Mouse (Mus musculus): ENCODE results near the gene Gm49387.
"Not testable (repeated sequence)": the region's sequence is repeated elsewhere in the genome, so short reads cannot be mapped to it uniquely, and the experiment has no call there.

Gm49387 gene

DNA sequence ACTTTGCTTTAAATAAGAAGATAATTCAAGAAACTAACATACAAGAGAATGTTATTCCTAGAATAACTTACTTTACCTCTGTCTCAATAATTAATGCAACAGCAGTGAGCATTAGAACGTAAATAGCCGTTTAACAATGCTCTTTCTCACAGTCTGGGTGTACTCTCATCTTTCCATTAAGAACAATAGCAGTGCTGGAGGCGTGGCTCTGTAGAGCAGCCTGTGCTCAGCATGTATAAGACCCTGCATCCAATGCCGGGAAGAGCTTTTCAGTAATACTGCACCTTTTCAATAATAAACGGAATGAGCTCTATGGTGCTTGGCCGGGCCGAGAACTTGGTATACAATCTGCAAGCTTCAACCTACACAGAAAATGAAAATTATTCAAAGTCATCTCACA, 10.0 kb downstream of the Gm49387 start:
- DNase-seq: no peak

DNA sequence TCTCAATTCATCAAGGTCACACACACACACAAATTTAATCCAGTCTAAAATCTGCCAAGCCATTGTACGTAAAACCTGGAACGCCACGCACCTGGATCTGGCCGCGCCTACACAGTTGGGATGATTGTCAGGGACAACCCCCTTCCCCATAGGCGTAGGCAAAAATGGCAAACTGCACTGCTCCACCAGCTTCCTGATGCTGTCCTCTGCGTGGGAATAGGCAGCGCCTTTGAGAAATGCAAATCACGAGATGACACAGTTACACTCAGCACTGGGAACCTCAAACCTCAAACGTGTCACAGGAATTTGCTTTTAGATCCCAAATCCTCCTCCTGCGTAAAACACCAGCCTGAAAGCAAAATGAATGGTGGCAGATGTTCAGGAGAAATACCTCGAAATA, 17.9 kb downstream of the Gm49387 start:
- no peak for DNase-seq

DNA sequence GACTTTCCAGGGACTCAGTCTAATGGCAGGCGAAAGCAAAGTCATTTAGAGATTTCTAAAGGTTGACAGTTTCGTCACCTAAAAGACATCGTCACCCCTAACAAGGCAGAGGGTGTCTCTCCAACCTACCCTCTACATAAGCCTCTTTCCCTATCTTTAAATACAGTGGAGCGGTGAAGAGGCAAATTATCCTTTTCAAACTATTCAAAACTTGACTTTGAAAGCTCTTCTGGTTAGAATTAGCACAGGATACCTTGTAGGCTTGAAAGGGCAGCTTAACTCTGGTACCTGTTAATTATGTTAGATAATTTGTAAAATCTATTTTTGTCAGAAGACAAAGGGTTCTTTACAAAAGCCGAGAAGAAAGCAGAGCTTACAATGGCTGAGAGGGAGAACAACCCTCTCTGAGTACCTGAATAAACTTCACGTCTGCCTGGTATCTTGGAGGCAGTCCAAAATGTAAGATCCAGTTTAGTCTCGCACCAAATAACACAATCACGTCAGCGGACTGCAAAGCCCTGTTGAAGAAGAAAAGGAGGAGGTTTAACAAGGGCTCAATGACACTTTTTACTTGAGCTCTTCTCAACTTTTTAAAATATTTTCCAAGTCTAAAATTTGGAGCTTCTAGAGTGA, 20.0 kb downstream of the Gm49387 start:
- DNase-seq: no peak

DNA sequence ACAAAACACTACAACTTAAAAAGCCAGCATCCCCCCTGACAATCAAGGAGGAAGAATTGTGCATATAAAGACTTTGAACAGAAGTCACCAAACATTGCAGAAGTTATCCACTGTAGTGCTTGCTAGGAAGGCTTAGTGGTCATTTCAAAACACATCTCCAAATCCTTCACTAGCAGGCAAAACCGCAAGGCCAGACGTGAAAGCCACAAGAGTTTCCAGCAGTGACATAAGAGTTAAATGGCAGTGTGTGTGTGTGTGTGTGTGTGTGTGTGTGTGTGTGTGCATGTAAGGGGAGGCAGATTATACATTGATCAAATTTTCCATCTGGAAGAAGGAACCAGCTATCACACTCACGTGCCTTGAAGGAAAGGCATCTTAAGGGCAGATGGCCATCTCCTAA, 22.7 kb downstream of the Gm49387 start:
- no peak for DNase-seq

DNA sequence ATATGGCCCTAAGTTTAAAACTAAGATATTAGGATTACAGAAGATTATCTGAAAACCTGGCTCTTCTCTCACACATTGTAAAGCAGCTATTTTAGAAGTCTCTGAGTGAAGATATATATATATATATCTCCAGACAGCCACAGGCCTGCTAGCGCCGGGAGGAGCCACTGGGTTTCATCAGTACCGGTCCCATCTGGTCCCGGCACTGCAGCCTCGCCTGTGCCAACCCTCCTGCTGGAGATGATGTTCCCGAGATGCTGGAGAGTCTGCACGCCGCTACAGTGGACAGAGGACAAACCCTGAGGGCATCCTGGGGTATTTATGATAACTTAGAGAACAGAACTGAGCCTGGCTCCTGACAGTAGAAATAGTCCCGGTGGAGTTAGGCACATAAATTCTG, 23.5 kb downstream of the Gm49387 start:
- no peak for DNase-seq

DNA sequence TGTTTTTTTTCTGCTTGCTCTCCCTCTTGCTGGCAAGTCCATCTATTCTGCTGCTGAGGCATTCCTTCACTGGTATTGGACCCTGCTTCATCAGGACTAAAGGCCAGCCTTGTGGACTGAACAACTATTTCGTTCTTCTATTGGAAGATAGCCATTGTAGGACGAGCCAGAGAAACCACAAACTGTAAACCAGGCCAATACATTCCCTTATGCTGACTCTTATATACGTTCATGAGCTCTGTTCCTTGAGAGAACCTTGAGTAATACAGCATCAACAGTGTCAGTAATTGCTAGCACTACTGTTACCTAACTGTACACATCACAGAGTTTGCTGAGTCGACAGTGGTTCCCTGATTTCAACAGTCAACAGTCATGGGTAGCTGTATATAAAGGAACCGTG, 27.0 kb downstream of the Gm49387 start:
- no peak for DNase-seq

DNA sequence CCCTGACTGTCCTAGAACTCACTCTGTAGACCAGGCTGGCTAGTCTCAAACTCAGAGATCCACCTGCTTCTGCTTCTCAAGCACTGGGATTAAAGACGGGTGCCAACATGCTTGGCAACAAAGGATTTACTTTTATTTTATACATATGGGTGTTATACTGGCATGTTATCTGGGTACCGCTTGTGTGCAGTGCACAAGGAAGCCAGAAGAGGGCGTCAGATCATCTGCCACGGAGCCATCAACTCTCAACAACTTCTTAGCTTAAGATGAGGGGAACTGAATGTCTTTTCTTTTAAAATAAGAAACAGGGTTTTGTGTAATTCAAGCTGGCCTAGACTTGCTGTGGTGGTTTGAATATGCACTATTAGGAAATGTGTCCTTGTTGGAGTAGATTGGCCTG, 28.7 kb downstream of the Gm49387 start:
- DNase-seq: no peak

DNA sequence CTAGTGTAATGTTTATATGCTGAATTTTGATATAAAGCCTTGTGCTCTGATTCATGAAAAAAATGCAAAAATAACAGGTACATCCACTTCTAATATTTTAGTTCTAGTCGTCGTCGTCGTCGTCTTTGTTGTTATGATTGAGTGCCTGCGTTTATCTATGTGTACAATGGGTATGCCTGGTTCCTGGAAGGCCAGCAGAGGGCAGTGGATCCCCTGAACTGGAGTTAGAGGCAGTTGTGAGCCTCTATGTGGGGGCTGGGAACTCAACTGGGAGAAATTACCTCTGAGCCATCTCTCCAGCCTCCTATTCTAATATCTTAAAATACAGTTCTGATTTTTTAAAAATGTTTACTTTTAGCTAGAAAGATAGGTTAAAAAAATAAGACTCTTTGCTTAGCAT, 35.2 kb downstream of the Gm49387 start:
- DNase-seq: peak; percentile 52

DNA sequence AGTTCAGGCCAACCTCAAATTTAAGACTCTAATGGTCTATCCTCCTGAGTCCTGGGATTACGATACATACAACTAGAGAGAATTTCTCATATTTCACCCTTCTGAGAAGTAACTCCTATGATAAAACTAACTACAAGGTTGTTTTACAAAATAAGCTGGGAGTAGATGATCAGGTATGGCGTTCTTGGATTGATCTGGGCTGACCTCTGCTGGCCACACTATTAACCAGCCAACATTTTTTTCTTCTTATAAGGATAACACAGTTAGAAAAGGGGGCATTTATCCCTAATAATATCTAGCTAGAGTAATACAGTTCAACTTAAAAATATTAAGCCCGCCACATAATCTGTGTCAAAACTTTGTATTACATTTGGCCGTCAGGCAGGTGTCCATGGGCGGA, 35.8 kb downstream of the Gm49387 start:
- DNase-seq: peak; percentile 64

DNA sequence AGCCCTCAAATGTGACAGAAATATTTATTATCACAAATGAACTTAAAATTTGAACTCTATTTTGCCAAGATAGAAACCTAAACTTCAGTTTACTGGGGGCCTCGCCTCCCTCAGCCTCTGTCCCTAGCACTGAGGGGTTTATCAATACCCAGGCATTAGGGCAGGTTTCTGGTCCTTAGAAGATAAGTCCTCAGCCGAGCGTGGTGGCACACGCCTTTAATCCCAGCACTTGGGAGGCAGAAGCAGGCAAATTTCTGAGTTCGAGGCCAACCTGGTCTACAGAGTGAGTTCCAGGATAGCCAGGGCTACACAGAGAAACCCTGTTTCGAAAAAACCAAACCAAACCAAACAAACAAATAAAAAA, 38.1 kb downstream of the Gm49387 start:
- DNase-seq: not testable (repeated sequence)

DNA sequence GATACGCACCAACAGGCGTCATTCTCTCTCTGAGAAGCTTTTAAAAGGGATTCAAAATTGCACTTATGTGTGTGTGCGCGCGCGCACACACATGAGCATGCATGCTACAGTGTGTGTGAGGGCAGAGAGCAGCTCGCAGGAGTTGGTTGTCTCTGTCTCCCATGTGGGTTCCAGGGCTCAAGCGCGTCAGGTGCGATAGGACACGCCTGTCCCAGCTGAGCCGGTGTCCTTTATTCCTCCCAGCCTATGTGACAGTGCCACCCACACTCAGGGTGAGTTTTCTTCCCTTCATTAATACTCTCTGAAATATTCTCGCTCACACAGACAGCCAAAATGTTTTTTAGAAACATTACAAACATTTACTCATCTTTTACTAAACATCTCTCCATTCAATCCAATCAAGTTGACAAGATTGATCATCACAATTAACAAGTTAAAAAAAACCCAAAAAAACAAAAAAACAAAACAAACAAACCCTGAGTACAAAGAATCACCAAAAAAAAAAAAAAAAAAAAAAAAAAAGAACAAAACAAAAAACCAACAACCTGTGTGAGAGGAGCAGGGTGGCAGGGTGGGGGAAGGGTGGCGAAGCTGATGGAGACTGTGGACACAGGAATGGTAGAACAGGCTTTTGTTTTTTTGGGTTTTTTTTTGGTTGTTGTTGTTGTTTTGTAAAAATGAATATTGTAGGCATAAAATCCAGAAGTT, 38.6 kb downstream of the Gm49387 start:
- no peak for DNase-seq

DNA sequence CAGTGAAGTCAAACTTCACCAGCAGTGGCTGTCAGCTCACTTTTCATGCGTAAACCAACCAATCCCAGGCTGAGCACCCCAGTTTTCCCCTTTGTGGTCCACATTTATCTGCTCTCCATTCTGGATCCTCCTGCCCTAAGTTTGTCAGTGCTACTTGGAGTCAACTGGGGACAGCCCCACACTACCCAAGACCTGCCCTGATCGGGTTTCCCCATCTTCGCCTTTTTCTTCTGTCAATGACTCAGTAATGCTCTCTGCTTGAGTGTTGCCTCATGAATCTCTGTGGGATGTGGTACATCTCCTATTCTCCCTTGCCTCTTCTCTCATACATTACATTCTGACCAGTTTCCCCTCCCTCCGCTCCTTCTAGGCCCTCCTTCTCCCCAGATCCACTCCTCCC, 43.2 kb downstream of the Gm49387 start:
- no peak for DNase-seq

DNA sequence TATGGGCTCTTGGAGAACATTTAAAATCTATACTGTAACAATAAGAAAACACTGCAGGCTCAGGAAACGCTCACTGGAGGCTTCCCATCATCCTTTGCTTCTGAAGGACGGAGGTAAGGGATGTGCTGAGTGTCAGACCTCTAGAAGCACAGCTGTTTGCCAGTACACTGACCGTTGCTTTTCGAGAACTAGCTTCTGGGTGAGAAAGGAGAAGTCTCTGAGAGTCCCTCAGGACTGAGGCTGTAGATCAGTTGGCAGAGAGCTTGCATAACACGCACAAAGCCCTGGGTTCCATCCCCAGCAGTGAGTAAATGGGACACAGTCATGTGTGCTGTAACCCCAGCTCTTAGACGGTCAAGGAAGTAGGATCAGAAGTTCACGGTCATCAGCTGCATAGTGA, 44.3 kb downstream of the Gm49387 start:
- no peak for DNase-seq

DNA sequence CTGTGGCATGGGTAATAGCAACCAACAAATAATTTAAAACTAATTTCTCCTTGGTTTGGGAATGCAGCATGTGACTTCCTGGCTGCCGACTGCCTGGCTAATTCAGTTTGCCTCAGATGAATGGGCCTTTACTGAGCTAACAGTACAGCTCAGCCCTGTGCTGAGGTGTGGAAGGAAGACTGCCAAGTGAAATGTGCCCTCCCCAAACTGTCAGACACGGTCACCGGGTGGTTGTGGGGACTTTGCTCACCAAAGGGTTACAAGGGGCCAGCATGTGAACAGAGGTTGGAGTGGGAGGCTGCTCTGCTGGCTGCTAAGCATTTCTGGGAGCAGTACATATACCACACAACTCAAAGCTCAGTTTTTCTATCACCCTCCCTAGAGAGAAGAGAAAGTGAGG, 46.0 kb downstream of the Gm49387 start:
- no peak for DNase-seq

DNA sequence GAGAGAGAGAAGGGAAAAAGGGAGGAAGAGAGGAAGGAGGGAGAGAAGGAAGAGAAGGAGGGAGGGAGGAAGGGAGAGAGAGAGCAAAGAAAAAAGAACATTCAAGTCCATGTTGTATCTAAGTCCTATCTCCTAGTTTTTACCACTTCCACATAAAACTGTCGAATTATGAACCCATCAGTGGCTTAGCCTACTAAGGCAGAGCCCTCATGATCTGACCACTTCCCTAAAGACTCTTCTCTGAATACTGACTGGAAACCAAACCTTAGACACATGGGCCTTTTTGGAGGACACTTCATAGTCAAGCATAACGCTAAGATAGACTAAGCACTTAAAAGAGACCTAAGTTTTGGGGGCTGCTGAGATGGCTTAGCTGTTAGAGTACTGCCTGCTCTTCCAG, 47.6 kb downstream of the Gm49387 start:
- no peak for DNase-seq

DNA sequence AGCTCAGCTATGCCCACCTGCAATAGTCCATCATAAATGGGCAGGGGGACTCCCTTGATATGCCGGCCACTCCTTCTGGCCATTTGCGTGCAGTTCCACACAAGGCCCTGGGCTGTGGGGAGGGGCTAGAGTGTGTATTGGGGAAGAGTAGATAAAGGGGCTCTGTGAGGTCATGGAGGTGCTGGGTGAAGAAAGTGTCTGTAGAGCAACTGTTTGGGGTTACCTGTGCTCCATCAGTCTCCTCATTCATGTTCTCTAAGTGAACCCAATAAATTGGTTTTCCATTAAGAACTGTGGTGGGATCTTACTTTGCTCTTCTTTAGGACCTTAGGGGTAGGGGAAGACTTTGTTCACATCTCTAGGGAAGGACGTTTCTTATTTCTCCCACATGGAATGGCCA, 49.4 kb downstream of the Gm49387 start, which contains the start of gene Colq:
TSS of gene Colq (minus strand) at position 101 of the 400 bp plus-strand sequence.
- DNase-seq: no peak

DNA sequence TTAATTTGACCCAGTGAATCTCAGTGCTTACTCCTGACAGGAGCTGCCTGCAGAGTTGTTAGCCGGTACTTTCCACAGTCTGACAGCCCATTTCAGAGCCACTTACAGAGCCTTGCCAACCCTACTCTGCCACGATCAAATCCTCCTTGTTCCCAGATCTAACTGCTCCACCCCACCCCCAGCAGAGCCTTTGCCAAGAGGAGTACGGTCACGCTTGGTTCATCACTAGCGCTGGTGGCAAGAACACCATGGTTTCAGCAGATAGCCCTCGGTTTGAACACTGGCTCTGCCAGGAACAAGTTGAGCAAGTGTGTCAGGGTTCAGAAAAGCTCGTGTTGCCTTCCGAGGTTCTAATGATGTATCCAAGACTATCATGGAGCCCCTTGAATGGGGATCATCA, 54.2 kb downstream of the Gm49387 start:
- DNase-seq: no peak

DNA sequence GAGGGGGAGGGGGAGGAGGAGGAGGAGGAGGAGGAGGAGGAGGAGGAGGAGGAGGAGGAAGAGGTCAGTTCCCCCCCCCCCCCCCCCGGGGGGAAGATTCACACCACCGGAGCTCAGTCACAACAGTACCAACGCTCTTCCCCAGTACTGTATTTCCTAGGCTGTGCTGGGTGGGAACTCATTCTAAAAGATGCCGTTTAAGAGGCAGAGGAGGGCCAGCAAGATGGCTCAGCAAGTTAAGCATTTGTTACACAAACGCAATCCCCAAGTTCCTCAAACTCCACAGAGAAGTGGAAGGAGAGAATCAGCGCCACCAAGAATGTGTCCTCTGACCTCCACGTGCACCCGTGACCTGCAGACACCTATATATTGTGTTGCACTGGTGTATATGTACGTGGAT, 57.6 kb downstream of the Gm49387 start:
- DNase-seq: no peak

DNA sequence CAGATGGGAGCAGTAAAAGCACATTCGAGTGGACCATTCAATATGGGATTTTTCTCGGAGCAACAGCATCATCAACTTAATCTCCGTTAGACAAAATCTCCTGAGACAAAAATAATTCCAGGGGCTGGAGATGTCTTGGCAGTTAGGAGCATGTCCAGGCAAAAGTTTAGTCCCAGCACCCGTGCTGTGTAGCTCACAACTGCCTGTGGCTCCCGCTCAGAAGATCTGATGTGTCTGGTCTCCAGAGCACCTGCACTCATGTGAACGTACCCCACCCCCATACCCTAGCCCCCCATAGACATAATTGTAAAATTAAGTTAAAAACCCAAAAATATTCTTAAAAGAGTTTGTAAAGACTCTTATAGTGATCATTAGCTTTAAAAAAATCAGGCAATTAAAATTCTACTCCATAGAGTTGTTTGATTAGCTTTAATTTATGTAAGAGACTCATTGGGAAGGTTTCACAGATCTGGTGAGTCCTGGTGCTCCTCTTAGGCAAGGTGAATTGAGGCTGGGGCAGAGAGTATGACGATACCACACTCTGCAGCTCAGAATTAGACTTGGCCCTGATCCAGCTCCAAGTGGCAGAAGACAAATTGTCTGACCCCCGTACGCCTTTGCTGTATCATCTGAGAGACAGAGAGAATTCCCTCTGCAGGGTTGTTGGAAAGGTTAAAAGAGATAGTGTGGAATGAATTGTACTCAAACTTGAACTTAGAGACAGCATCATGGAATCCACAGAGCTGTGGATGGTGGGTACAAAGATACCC, 62.5 kb downstream of the Gm49387 start:
- no peak for DNase-seq

DNA sequence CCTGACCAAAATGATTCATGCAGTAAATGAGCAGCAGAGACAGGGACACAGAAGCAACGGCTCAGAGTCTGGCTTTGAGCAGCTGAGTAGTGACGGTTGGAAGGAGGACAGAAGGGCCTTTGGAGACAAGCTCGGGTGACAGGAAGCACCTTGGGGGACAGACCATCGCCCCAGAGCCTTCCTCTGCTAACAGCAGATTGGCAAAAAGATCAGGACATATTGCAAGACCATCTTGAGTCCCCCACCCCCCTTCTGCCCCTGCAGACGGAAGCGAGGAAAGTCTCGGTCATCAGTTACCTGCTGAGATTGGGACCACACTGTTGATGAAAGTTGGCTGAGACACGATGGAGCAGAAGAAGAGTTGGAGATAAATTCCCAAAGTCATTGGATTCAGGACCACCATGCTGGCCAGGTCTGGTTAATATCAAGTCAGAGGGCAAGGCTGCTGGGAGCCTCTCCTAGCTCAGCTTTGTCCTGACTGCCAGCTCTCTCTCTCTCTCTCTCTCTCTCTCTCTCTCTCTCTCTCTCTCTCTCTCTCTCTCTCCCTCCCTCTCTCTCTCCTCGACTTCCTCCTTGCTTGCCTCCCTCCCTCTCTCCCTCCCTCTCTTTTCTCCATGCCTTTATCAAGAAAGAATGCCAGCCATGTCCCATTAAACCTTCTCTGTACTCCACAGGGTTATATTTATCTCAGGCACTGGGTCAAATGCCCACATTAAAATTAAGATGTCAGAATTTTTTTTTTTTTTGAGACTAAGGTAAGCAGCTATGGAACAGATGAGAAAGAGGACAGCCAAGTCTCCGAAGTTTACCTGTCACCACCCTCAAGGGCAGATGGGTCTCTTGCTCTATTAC, 63.6 kb downstream of the Gm49387 start:
- peak; percentile 63 for DNase-seq

DNA sequence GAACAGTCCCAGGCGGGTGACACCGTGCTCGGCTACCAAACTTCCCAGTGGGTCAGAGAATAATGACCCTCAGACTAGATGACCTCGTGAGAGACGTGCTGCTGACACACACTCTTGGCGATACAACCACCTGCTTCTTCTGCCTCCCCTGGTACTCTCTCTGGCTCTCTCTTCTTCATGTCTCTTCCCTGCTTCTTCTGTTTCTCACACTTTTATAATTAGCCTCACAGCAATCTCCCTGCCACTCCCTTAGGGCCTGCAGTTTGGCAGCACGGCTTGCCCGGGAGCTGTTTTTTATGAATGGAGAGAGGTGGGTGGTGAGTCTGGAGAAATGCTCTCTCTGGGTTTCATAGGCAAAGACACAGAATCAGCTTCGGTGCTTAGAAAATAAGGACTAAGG, 64.8 kb downstream of the Gm49387 start:
- DNase-seq: no peak

DNA sequence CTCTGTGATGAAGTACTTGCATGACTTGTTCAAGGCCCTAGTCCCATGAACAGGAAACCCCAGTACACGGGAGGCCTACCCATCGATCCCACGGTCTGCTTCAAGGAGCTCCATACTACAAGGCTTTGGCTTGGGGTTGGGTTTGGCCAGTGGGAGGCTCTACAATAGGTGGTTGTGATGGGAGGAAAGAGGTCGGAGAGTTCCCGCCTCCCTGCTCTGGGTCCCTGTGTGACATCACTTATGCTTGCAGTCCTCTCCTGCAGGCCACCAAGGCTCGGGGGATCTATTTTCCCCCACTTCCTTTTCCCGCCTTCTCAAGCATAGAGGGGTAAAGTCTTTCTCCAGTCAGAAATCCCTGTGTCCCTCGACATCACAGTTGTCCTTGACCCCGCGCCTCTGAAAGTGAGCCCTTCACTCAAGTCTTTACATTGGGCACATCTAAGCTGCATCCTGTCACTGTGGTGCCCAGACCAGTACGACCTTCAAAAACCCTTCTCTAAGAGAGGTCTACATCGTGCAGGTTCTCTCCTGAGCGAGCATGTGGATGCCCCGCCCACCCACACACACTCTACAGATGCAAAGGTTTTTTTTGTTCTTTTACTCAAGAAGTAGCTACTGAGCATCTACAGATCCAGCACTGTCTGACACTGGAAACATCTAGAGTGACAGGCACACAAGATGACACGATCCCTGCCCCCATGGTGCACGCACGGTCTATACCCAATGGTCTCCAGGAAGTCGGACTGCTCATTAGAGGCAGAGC, 65.6 kb downstream of the Gm49387 start:
- peak; percentile 66 for DNase-seq
